Mouse (Mus musculus) E14TG2a.4 (cell line): ENCODE results near the gene Alkbh4.

Source experiments
- H3K27me3 ChIP-seq: 2 replicates; pipeline ENCODE4 v1.6.1; 2014; ENCODE audit warnings: low read length, control low read depth; ENCODE audit not compliant: insufficient read depth
- H3K36me3 ChIP-seq: 2 replicates; pipeline ENCODE4 v1.6.1; 2014; ENCODE audit warnings: low read length, control low read depth; ENCODE audit not compliant: insufficient read depth
- H3K4me1 ChIP-seq: replicated peaks from 2 replicates; pipeline ENCODE4 v1.6.1; 2014; ENCODE audit warnings: low read depth, low read length, control low read depth
- H3K4me3 ChIP-seq: replicated peaks from 2 replicates; pipeline ENCODE4 v1.5.1; 2014; ENCODE audit warnings: mild to moderate bottlenecking, low read length
- H3K9me3 ChIP-seq: 2 replicates; pipeline ENCODE4 v1.6.1; 2014; ENCODE audit warnings: low read length, control low read depth
- CTCF ChIP-seq: conservative IDR thresholded peaks from 2 replicates; pipeline ENCODE4 v1.5.1; 2014; ENCODE audit warnings: low read length
- NANOG ChIP-seq: IDR thresholded peaks from 2 replicates; pipeline ENCODE4 v1.6.1; 2014; ENCODE audit warnings: borderline replicate concordance, low read length, mixed read lengths
- POU5F1 ChIP-seq: IDR thresholded peaks from 2 replicates; pipeline ENCODE4 v1.6.1; 2014; ENCODE audit warnings: low read length, borderline replicate concordance

Alkbh4 gene

DNA sequence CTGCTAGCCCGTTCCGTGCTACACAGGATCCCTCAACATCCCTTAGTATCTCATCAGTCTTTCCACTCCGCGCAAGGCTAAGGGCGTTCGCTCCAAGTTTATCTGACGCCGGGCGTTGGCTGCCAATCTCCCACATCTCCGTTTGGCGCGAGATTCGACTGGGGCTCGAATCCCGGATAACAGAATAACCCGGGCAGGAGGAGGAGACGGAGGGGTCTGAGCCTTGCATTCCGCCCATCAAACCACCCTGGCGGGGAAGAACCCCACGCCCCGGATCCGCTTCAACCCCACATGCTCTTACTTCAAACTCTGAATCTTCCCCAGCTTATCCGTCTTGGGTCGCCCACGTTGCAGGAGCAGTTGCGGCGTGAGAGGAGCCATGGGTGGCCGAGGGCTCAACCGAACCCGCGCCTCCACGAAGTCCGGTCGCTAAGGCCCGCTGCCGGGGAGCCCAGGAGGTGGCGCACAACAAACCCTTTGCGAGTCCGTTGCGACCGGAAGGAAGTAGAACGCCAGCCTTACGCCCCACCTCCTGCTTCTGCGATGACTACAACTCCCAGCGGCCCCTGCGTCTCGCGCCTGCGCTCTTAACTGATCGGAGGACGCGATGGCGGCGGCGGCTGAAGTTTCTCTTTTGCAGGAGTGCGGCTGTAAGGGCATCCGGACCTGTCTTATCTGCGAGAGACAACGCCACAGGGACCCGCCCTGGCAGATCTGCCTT is at the start of gene Alkbh4, which contains the start of gene Lrwd1:
Gene Alkbh4 (plus strand): TSS at position 576 of the 721 bp plus-strand sequence.
Gene Lrwd1 (minus strand): TSS at position 504 of the 721 bp plus-strand sequence.
- H3K4me1 ChIP-seq: peaks cover 76% of the 10 kb centered on the region
- TF ChIP-seq CTCF (no peak), POU5F1 (no peak), NANOG (no peak)
- H3K27me3 ChIP-seq: no peaks in the 10 kb centered on the region
- peaks cover 69% of the 10 kb centered on the region for H3K36me3 ChIP-seq
- no peaks in the 10 kb centered on the region for H3K9me3 ChIP-seq
- H3K4me3 ChIP-seq: peak within 1 kb of the TSS; percentile 91

DNA sequence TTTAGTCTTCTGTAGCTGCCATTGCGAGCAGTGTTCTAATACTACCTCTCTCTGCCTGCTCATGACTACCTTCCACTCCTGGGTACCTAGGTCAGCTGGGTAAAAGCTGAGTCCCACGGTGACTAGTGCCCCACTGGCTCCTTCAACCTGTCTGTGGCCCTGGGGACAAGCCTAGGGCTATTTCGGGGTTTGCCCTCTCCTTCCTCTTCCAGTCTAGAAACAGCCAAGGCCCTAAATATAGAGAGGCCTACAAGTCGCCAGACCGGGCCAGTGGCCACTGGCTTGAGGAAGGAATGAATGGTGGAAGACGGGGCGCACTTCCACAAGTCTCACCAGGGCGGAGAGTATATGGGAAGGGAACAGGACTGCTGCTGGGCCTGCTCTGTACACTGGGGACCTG is 49.7 kb upstream of the Alkbh4 start:
- Histone ChIP-seq H3K9me3 (no peaks in the 10 kb centered on the region), H3K4me3 (peak overlapping the region; percentile 37), H3K4me1 (peaks cover 67% of the 10 kb centered on the region), H3K36me3 (peaks cover 15% of the 10 kb centered on the region), H3K27me3 (peaks cover 9% of the 10 kb centered on the region)
- no peak for TF ChIP-seq POU5F1
- TF ChIP-seq NANOG: no peak
- no peak for TF ChIP-seq CTCF

DNA sequence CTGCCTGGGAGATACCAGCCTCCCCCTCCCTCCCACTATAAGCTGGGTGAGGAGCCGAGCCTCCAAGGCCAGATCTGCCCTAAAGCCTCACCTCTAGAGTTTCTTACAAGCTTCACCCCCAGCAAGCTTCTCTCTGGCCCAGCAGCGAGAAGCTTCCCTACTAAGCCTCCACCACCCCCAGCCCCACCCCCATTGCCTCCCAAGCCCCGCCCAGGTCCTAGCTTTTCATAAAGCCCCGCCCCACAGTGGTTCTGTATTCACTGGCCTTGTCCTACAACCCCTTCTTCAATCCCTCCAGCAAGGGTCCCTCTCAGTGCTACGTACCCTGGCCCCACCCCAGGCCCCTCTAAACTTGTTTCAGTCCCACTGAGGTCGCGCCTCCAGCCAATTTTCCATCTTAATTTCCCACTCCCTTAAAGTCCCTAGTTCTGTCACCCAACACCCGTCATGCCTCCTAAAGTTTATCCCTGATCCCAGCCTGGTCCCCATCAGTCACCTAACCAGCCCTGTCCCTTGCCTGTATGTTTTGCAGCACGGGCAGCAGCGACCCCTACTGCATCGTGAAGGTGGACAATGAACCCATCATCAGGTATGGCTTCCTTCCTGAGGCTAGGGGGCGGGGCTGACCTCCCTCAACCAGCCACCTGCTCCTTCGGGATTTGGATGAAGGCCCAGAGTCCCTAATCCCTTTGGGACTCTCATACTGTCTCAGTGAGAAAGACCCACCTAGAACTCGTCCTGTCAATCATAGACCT is 46.9 kb upstream of the Alkbh4 start:
- Histone ChIP-seq H3K4me1 (peaks cover 70% of the 10 kb centered on the region), H3K4me3 (no peak overlapping the region), H3K27me3 (peaks cover 8% of the 10 kb centered on the region), H3K9me3 (no peaks in the 10 kb centered on the region), H3K36me3 (peaks cover 25% of the 10 kb centered on the region)
- no peak for TF ChIP-seq NANOG
- TF ChIP-seq POU5F1: no peak
- TF ChIP-seq CTCF: no peak; the same call in 1 of the 2 replicates

DNA sequence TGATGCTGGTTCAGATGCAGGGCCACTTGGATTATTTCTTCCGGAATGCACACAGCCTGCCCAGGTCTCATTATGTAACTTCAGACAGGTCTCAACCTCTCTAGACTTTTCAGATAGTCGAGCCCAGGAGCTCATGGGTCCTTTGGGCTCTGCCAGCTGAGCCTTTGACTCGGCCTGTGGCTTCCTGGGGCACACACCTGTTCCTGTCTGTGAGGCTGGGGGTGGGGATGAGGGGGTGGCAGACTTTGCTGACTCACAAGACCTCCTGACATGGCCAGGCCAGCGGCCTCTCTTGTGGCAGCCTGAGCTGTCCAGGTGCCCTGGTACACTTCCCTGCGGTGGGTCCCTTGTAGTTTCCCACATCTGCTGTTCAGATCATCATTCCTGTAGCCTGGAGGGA is 44.0 kb upstream of the Alkbh4 start:
- Histone ChIP-seq H3K9me3 (peaks cover 11% of the 10 kb centered on the region), H3K4me3 (no peak overlapping the region), H3K36me3 (peaks cover 38% of the 10 kb centered on the region), H3K27me3 (no peaks in the 10 kb centered on the region), H3K4me1 (peaks cover 54% of the 10 kb centered on the region)
- TF ChIP-seq NANOG (no peak), CTCF (no peak), POU5F1 (no peak)

DNA sequence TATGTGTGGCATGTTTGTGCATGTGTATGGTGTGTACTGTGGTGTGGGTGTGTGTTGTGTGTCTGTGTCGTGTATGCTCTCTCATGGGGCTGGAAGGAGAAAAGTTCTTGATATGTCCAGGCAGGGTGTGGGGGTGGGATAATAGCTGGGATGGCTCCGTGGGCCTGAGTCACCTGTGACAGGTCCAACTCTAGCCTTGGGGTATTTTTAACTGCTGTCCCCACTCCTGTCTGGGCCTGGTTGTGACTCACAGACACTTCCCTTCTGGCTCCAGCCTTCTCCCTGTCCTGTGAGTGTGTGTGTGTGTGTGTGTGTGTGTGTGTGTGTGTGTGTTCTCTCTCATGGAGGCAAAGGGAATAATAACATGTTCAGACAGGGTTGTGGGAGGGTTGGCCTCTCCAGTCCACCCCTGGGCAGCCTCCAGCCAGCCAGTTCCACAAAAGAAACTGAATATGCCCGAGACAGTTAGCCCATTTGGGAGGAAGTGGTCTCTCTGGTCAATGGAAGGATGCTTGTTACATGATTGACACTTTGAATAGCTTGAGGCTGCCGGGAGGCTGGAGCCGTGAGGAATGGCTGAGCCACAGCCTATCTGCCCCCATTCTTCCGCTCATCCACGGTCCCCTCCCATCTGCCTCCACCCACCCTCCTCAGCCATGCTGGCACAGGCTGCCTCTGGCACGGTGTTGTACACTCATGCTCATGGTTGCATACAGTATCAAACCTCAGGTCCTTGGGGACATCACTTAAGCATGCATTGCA is 41.5 kb upstream of the Alkbh4 start:
- Histone ChIP-seq H3K36me3 (peaks cover 42% of the 10 kb centered on the region), H3K4me1 (peaks cover 54% of the 10 kb centered on the region), H3K9me3 (peaks cover 11% of the 10 kb centered on the region), H3K4me3 (no peak overlapping the region), H3K27me3 (no peaks in the 10 kb centered on the region)
- TF ChIP-seq NANOG (no peak), CTCF (no peak), POU5F1 (no peak)

DNA sequence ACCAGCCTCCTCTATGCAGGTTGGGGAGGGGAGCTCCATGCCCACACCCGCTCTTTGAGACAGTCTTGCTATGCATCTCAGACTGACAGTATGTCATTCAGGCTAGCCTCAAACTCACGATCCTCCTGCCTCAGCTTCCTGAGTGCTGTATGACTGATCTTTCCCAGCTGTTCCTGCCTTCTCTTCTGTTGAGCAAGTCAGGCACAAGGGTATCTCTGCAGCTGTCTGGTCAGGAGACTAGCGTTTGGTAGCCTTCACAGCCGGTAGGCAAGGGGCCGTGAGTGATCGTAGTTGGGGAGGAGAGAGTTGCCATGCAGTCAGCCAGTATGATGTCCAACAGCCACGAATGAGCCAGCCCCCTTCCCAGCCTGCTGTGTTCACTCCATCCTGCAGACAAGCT is 40.9 kb upstream of the Alkbh4 start:
- Histone ChIP-seq H3K9me3 (peaks cover 11% of the 10 kb centered on the region), H3K27me3 (no peaks in the 10 kb centered on the region), H3K4me3 (no peak overlapping the region), H3K36me3 (peaks cover 39% of the 10 kb centered on the region), H3K4me1 (peaks cover 58% of the 10 kb centered on the region)
- TF ChIP-seq CTCF: no peak
- TF ChIP-seq NANOG: no peak
- no peak for TF ChIP-seq POU5F1

DNA sequence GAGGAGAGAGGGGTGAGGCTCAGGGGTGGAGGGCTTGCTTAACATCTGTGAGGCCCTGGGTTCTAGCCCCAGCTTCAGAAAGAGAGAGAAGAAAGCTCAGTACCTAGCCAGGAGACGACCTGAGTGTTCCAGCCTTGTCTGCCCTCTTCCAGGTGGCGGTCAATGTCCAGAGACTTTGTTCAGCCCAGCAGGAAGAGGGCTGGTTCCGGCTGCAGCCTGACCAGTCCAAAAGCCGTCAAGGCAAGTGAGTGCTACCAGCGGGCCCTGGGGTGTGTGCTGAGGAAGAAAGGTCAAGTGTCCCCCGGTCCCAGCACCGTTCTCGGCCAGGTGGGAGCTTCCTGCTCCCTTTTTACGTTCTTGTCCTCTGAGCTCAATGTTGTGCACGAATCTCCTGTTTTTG is 37.4 kb upstream of the Alkbh4 start:
- no peaks in the 10 kb centered on the region for H3K27me3 ChIP-seq
- H3K36me3 ChIP-seq: peaks cover 22% of the 10 kb centered on the region
- 0 out of 2 replicates have a peak overlapping the region, but pooled peaks have one; percentile 10 for H3K4me3 ChIP-seq
- peaks cover 11% of the 10 kb centered on the region for H3K9me3 ChIP-seq
- H3K4me1 ChIP-seq: peaks cover 78% of the 10 kb centered on the region
- TF ChIP-seq NANOG (no peak), POU5F1 (no peak), CTCF (no peak)
